Mouse (Mus musculus) midbrain, embryonic 16.5 days (tissue): ENCODE data around the gene Rarg. TPM values are rescaled to one million over a fixed set of nuclear protein-coding genes. Genes with fewer than 3 reads are reported as not detected.
A peak's percentile ranks its signal among the peaks of the same experiment; 100 is the strongest.

Experiments
- ATAC-seq: fragments of 200-750 bp; cut with Nextera tagmentation; 2 replicates; pipeline ENCODE4 v1.8.0; 2017; ENCODE audit warnings: moderate TSS enrichment
- H3K27ac ChIP-seq: fragments of 300-500 bp; sonication (generic); 2 replicates; pipeline ENCODE4 v1.5.1; 2014; ENCODE audit warnings: mild to moderate bottlenecking, low read length, mixed read lengths
- H3K27me3 ChIP-seq: fragments of 300-500 bp; sonication (generic); 2 replicates; pipeline ENCODE4 v1.6.1; 2014; ENCODE audit warnings: low read depth, low read length, mixed read lengths; ENCODE audit not compliant: control insufficient read depth, insufficient read depth
- H3K36me3 ChIP-seq: fragments of 300-500 bp; sonication (generic); 2 replicates; pipeline ENCODE4 v1.6.1; 2014; ENCODE audit warnings: mild to moderate bottlenecking, low read length, moderate library complexity, mixed read lengths; ENCODE audit not compliant: control insufficient read depth, insufficient read depth
- H3K4me1 ChIP-seq: fragments of 300-500 bp; sonication (generic); 2 replicates; pipeline ENCODE4 v1.6.1; 2014; ENCODE audit warnings: mild to moderate bottlenecking, low read length, mixed read lengths; ENCODE audit not compliant: control insufficient read depth, insufficient read depth
- H3K4me2 ChIP-seq: fragments of 300-500 bp; sonication (generic); 2 replicates; pipeline ENCODE4 v1.6.1; 2014; ENCODE audit warnings: mild to moderate bottlenecking, low read length, mixed read lengths
- H3K4me3 ChIP-seq: fragments of 300-500 bp; sonication (generic); 2 replicates; pipeline ENCODE4 v1.5.1; 2014; ENCODE audit warnings: low read depth, mild to moderate bottlenecking, low read length, moderate library complexity, mixed read lengths
- H3K9ac ChIP-seq: fragments of 300-500 bp; sonication (generic); 2 replicates; pipeline ENCODE4 v1.6.1; 2014; ENCODE audit warnings: low read depth, low read length, mixed read lengths
- H3K9me3 ChIP-seq: fragments of 300-500 bp; sonication (generic); replicated peaks from 2 replicates; pipeline ENCODE4 v1.6.1; 2014; ENCODE audit warnings: mild to moderate bottlenecking, low read length, mixed read lengths; ENCODE audit not compliant: control insufficient read depth, poor library complexity, severe bottlenecking
- WGBS: fragments of 180-500 bp; shearing (Covaris S2); extraction: QIAGEN DNeasy Blood & Tissue Kit; methylation state at CpG from one replicate; pipeline ENCODE4 v1.1.7; 2014; 5-methylcytosine and 5-hydroxymethylcytosine counted together
- polyA plus RNA-seq: library from polyadenylated mRNA; unstranded; fragments of >200 nt; fragmentation: Nextera tagmentation; extraction: Ambion mirVana; gene quantifications from 2 replicates; pipeline ENCODE4 v1.2.1, GENCODE M21; 2015

Rarg gene
- polyA plus RNA-seq, 1 experiment from 2014 or later, result 6.0 TPM

GRCm38 (mm10) chr15:102215624-102216023 lies 41.7 kb downstream of the Rarg start:
- H3K4me2 ChIP-seq, result no peak overlapping the region
- ATAC-seq, result no peak
- H3K36me3 ChIP-seq, result peaks cover 18% of the 10 kb centered on the region
- H3K4me3 ChIP-seq, result no peak overlapping the region
- H3K9me3 ChIP-seq, result no peaks in the 10 kb centered on the region
- 71% methylated on average over 6 of the region's 6 CpGs for WGBS
- H3K9ac ChIP-seq, result no peak overlapping the region
- H3K4me1 ChIP-seq, result no peaks in the 10 kb centered on the region
- no peak overlapping the region for H3K27ac ChIP-seq
- no peaks in the 10 kb centered on the region for H3K27me3 ChIP-seq

GRCm38 (mm10) chr15:102214132-102214531 lies 43.2 kb downstream of the Rarg start:
- ATAC-seq, result no peak
- Histone ChIP-seq H3K4me3 (no peak overlapping the region), H3K4me2 (no peak overlapping the region), H3K36me3 (peaks cover 22% of the 10 kb centered on the region), H3K9me3 (no peaks in the 10 kb centered on the region), H3K27ac (no peak overlapping the region), H3K27me3 (no peaks in the 10 kb centered on the region), H3K4me1 (no peaks in the 10 kb centered on the region), H3K9ac (no peak overlapping the region)
- 30% methylated on average over 2 of the region's 2 CpGs for WGBS

GRCm38 (mm10) chr15:102211895-102212294 lies 45.4 kb downstream of the Rarg start:
- peaks cover 30% of the 10 kb centered on the region for H3K36me3 ChIP-seq
- no peaks in the 10 kb centered on the region for H3K9me3 ChIP-seq
- no peak for ATAC-seq
- no peak overlapping the region for H3K4me2 ChIP-seq
- peaks cover 5% of the 10 kb centered on the region; the same call in 1 of the 2 replicates for H3K4me1 ChIP-seq
- H3K27ac ChIP-seq, result no peak overlapping the region
- 86% methylated on average over 6 of the region's 6 CpGs for WGBS
- no peaks in the 10 kb centered on the region for H3K27me3 ChIP-seq
- H3K9ac ChIP-seq, result no peak overlapping the region
- no peak overlapping the region for H3K4me3 ChIP-seq

- Histone ChIP-seq H3K36me3 (peaks cover 30% of the 10 kb centered on the region), H3K4me1 (peaks cover 11% of the 10 kb centered on the region)
- 95% methylated on average over 4 of the region's 4 CpGs for WGBS
Measured at GRCm38 (mm10) chr15:102210816-102211215, 46.5 kb downstream of the Rarg start.

DNA sequence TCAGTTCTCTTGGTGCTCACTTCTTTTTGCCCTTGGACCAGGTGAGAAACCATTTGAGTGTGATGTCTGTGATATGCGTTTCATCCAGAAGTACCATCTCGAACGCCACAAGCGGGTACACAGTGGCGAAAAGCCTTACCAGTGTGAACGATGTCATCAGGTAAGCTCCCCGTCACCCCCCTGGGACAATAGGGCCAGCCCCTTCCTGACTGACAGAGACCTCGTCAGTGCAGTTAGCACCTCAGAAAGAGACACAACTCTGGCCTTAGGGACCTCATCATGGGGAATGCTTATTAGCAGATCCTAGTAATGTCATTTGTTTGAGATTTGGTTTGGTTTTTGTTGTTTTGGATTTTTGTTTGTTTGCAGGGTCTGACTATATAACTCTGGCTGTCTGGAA lies 48.2 kb downstream of the Rarg start:
- Histone ChIP-seq H3K9me3 (no peaks in the 10 kb centered on the region), H3K4me1 (peaks cover 25% of the 10 kb centered on the region), H3K27ac (no peak overlapping the region), H3K4me2 (no peak overlapping the region), H3K9ac (no peak overlapping the region), H3K36me3 (peaks cover 26% of the 10 kb centered on the region), H3K4me3 (no peak overlapping the region), H3K27me3 (no peaks in the 10 kb centered on the region)
- no peak for ATAC-seq
- WGBS, result 97% methylated on average over 8 of the region's 8 CpGs

More at GRCm38 (mm10) chr15:102210816-102211215, 46.5 kb downstream of the Rarg start:
- H3K27me3 ChIP-seq, result no peaks in the 10 kb centered on the region
- no peak overlapping the region for H3K27ac ChIP-seq
- no peak for ATAC-seq
- no peaks in the 10 kb centered on the region for H3K9me3 ChIP-seq
- no peak overlapping the region for H3K4me3 ChIP-seq
- no peak overlapping the region for H3K4me2 ChIP-seq
- no peak overlapping the region for H3K9ac ChIP-seq

- 93% methylated on average over 9 of the region's 9 CpGs for WGBS
- no peak for ATAC-seq
- peaks cover 25% of the 10 kb centered on the region for H3K4me1 ChIP-seq
- no peaks in the 10 kb centered on the region for H3K27me3 ChIP-seq
- no peak overlapping the region for H3K27ac ChIP-seq
- no peaks in the 10 kb centered on the region for H3K9me3 ChIP-seq
- H3K4me2 ChIP-seq, result no peak overlapping the region
- H3K36me3 ChIP-seq, result peaks cover 21% of the 10 kb centered on the region; the same call in 1 of the 2 replicates
- H3K9ac ChIP-seq, result no peak overlapping the region
- H3K4me3 ChIP-seq, result no peak overlapping the region
Measured at GRCm38 (mm10) chr15:102208092-102208561, 49.2 kb downstream of the Rarg start.

DNA sequence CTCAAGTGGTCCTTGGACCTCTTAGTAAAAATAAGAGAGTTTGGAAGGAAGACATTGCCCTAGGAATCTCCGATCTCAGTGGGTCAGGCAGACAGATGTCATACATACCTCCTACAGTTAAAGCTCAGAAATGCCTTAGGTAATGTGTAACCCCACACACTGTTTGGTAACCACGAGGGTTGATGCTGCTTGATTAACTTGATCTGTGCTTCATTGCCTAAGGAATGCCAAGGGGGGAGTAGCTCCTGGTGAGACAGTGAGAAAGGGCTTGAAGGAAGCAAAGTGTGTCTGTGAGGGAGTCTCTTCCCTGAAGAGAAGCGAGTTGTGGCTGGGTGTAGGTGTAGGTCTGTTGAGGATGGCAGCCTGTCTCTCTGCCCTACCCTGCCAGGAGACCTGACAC lies 50.0 kb downstream of the Rarg start:
- Histone ChIP-seq H3K27me3 (no peaks in the 10 kb centered on the region), H3K36me3 (peaks cover 15% of the 10 kb centered on the region; the same call in 1 of the 2 replicates), H3K9ac (no peak overlapping the region), H3K4me1 (peaks cover 29% of the 10 kb centered on the region), H3K27ac (no peak overlapping the region), H3K4me2 (no peak overlapping the region), H3K9me3 (no peaks in the 10 kb centered on the region), H3K4me3 (no peak overlapping the region)
- WGBS, result 83% methylated on average over 3 of the region's 3 CpGs
- ATAC-seq, result no peak

DNA sequence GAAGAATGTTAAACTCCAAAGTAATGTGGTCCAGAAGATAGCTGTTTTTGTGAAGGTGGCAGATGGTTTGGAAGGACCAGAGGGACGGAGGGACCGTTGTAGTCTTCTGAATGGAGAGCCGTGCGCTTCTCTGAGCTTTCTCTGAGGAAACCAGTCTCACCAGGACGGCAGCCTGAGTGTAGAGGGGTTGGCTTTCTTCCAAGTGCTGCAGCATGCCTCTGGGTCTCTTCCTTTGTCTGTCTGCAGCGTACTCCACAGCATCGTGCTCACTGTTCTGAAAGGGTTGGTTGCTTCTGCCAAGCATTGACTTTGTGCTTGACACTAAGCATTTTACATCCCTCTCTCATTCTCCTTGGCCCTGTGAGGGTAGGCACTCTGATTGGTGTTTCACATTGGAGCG lies 51.5 kb downstream of the Rarg start:
- no peak for ATAC-seq
- peak overlapping the region; percentile 29 for H3K27ac ChIP-seq
- WGBS, result 25% methylated on average over 8 of the region's 8 CpGs
- H3K4me1 ChIP-seq, result peaks cover 33% of the 10 kb centered on the region
- peaks cover 14% of the 10 kb centered on the region; the same call in 1 of the 2 replicates for H3K36me3 ChIP-seq
- H3K9me3 ChIP-seq, result no peaks in the 10 kb centered on the region
- peak overlapping the region; percentile 94 for H3K4me3 ChIP-seq
- H3K4me2 ChIP-seq, result peak overlapping the region; percentile 78
- peak overlapping the region; percentile 47; the same call in 1 of the 2 replicates for H3K9ac ChIP-seq
- H3K27me3 ChIP-seq, result no peaks in the 10 kb centered on the region

GRCm38 (mm10) chr15:102204674-102205505 lies 52.4 kb downstream of the Rarg start, which contains the start of gene Csad:
TSS of gene Csad (minus strand) at chr15:102204724.
- peak within 1 kb of the TSS; percentile 94 for H3K4me3 ChIP-seq
- H3K9me3 ChIP-seq, result no peaks in the 10 kb centered on the region
- peak within 1 kb of the TSS; percentile 78 for H3K4me2 ChIP-seq
- 62% methylated on average over 19 of the region's 19 CpGs for WGBS
- H3K4me1 ChIP-seq, result peaks cover 33% of the 10 kb centered on the region
- H3K27me3 ChIP-seq, result no peaks in the 10 kb centered on the region
- peak within 1 kb of the TSS; percentile 97 for H3K27ac ChIP-seq
- peak within 1 kb of the TSS; percentile 83 for H3K9ac ChIP-seq
- H3K36me3 ChIP-seq, result peaks cover 11% of the 10 kb centered on the region; the same call in 1 of the 2 replicates
- ATAC-seq, result no peak
